Mouse (Mus musculus) B cell, adult (primary cell): ENCODE results near the gene Il1f10. TPM values are rescaled to one million over a fixed set of nuclear protein-coding genes. Genes with fewer than 3 reads are reported as not detected.

Experiments
- total RNA-seq: library from RNA; stranded (reverse); gene quantifications from 4 replicates; pipeline ENCODE4 v1.2.4, GENCODE M21; 2023; ENCODE audit not compliant: inconsistent age

Gene Il1f10
- total RNA-seq = not detected in 4 replicates

DNA sequence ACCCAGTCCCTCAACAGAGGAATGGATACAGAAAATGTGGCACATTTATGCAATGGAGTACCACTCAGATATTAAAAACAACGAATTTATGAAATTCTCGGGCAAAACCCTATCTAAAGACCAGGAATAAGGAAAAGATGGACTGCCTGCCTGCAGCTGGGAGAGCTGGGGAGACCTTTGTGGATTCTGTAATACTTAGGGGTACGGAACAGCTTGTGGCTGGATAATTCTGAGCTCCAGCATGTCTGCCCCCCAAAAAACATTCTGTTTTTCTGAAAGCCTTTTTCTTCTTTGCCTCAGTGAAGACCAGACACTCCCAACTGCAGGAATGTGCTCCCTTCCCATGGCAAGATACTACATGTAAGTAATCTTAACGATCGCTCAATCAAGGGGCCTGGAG lies at the start of gene Il1f10:
Gene Il1f10, plus strand, starts transcription at position 301 of the 400 bp plus-strand sequence.

DNA sequence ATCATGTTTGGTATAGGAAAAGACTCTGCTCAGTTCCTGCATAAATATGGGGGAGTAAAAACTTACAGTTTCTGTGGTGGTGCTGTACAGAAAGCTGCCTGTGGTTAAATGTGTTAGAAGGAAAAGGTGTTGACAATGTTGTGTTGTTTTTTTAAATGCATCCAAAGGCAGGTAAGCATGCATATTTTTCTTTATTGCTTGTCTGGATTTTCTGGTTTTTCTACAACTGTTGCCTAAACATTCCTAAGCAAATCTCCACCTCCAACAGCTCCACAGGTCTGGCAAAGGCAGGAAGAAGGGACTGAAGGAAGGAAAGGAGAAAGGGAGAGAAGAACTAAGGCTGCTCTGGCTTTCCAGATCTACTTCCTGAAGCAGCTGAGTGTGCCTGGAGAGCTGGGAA lies 14.3 kb upstream of the Il1f10 start, which contains the start of gene Il1f5:
Gene Il1f5, plus strand, starts transcription at position 301 of the 400 bp plus-strand sequence.

DNA sequence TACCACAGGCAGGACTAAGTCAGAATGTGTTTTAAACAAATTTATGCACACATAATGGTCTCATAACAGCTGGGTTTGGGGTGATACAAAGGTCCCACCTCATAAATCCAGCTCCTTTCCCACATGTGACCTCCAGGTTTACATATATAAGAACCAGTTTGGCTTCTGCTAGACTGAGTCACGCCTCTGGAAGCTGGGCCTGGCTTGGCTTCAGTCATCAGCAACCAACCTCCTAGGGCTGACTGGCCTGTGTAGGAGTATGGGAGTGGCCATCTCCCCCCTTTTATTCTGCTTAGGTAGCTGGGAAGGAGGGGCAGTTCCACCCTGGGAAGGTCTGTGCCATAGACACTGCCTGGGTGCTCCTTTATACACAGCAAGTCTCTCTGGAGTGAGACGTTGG lies 45.5 kb downstream of the Il1f10 start, which contains the start of gene Il1rn:
Gene Il1rn, plus strand, starts transcription at position 309 of the 400 bp plus-strand sequence.

Other genes starting within 250 kb of the Il1f10 start
- not detected in 4 replicates for gene Hnmt, start 241.8 kb upstream of the Il1f10 start, total RNA-seq
- gene Tbpl2, start 194.6 kb upstream of the Il1f10 start, total RNA-seq = not detected in 4 replicates
- gene Il1f8, start 138.0 kb upstream of the Il1f10 start, total RNA-seq = not detected in 4 replicates
- gene Il1f9, start 104.7 kb upstream of the Il1f10 start, total RNA-seq = not detected in 4 replicates
- not detected in 4 replicates for gene Il1f6, start 75.8 kb upstream of the Il1f10 start, total RNA-seq
- gene Il1f5, start 14.2 kb upstream of the Il1f10 start, total RNA-seq = not detected in 4 replicates
- gene Il1rn, start 45.7 kb downstream of the Il1f10 start, total RNA-seq = not detected in 4 replicates
- gene Psd4, start 76.4 kb downstream of the Il1f10 start, total RNA-seq = 187 to 204 TPM (median 191 TPM) in 4 replicates
- not detected in 4 replicates for gene Pax8, start 184.4 kb downstream of the Il1f10 start, total RNA-seq